Mouse (Mus musculus) bone marrow, adult 2 months (tissue): ENCODE data around the gene Cpt1a. TPM values are rescaled to one million over a fixed set of nuclear protein-coding genes. Genes with fewer than 3 reads are reported as not detected.

Experiments used
- H3K27ac ChIP-seq: fragments of 200-500 bp; 2 replicates; pipeline ENCODE4 v1.5.1; 2012; ENCODE audit warnings: low read depth, mild to moderate bottlenecking, control low read depth, inconsistent platforms, low read length; ENCODE audit not compliant: control insufficient read depth, poor library complexity, insufficient read depth
- H3K4me1 ChIP-seq: fragments of 200-500 bp; 2 replicates; pipeline ENCODE4 v1.6.1; 2011; ENCODE audit warnings: low read length; ENCODE audit not compliant: control insufficient read depth, insufficient read depth
- H3K4me3 ChIP-seq: fragments of 200-500 bp; replicated peaks from 2 replicates; pipeline ENCODE3; 2011; ENCODE audit warnings: mild to moderate bottlenecking, low read depth, low read length, control low read depth; ENCODE audit not compliant: control insufficient read depth
- CTCF ChIP-seq: fragments of 200-500 bp; IDR thresholded peaks from 2 replicates; pipeline ENCODE4 v1.5.1; 2011; ENCODE audit warnings: low read length, control low read depth; ENCODE audit not compliant: control insufficient read depth, insufficient read depth
- POLR2A ChIP-seq: fragments of 200-500 bp; IDR thresholded peaks from 2 replicates; pipeline ENCODE4 v1.6.1; 2011; ENCODE audit warnings: low read depth, mild to moderate bottlenecking, control low read depth, low read length, borderline replicate concordance; ENCODE audit not compliant: control insufficient read depth
- WGBS: fragments of 180-500 bp; shearing (Covaris S2); methylation state at CpG from one replicate; pipeline ENCODE4 v1.1.7; 2018; 5-methylcytosine and 5-hydroxymethylcytosine counted together
- polyA plus RNA-seq: library from polyadenylated mRNA; stranded (reverse); fragments of >200 nt; gene quantifications from 2 replicates; pipeline ENCODE4 v1.2.4, GENCODE M21; 2011; ENCODE audit warnings: low replicate concordance; ENCODE audit not compliant: missing spikeins, insufficient read depth, insufficient read length

Gene Cpt1a
- 11.5 and 27.9 TPM in 2 replicates for polyA plus RNA-seq

GRCm38 (mm10) chr19:3322261-3322969 lies at the start of gene Cpt1a:
Cpt1a (plus strand) TSS chr19:3322334.
- WGBS = 2% methylated on average over 26 of the region's 26 CpGs
- H3K4me1 ChIP-seq = peaks cover 4% of the 10 kb centered on the region
- peak within 1 kb of the TSS; percentile 77 for H3K27ac ChIP-seq
- peak; percentile 78 for TF ChIP-seq CTCF
- peak; percentile 47; the same call in 1 of the 2 replicates for TF ChIP-seq POLR2A
- peak within 1 kb of the TSS; percentile 91 for H3K4me3 ChIP-seq

GRCm38 (mm10) chr19:3273331-3273730 lies 48.8 kb upstream of the Cpt1a start:
- Histone ChIP-seq H3K4me3 (no peak overlapping the region), H3K27ac (no peak overlapping the region), H3K4me1 (no peaks in the 10 kb centered on the region)
- no peak for TF ChIP-seq POLR2A
- no peak for TF ChIP-seq CTCF
- 84% methylated on average over 9 of the region's 9 CpGs for WGBS

- no peak overlapping the region for H3K4me3 ChIP-seq
- H3K27ac ChIP-seq = no peak overlapping the region
- no peak for TF ChIP-seq POLR2A
- TF ChIP-seq CTCF = no peak
- WGBS = 89% methylated on average over 3 of the region's 3 CpGs
- H3K4me1 ChIP-seq = no peaks in the 10 kb centered on the region
These were observed 46.3 kb upstream of the Cpt1a start for GRCm38 (mm10) chr19:3275744-3276365.

GRCm38 (mm10) chr19:3281886-3282285 lies 40.2 kb upstream of the Cpt1a start:
- Histone ChIP-seq H3K4me3 (peak overlapping the region; percentile 5), H3K4me1 (no peaks in the 10 kb centered on the region; the same call in 1 of the 2 replicates), H3K27ac (no peak overlapping the region)
- no peak for TF ChIP-seq CTCF
- WGBS = 60% methylated on average over 4 of the region's 4 CpGs

GRCm38 (mm10) chr19:3282572-3283467 lies 39.3 kb upstream of the Cpt1a start, which contains the start of the genes Mrpl21 and Ighmbp2:
Mrpl21 (plus strand) TSS chr19:3282901.
Ighmbp2 (minus strand) TSS chr19:3283017.
- no peaks in the 10 kb centered on the region; the same call in 1 of the 2 replicates for H3K4me1 ChIP-seq
- under 1% methylated on average over 49 of the region's 49 CpGs for WGBS
- no peak for TF ChIP-seq CTCF
- peak; percentile 84 for TF ChIP-seq POLR2A
- peak within 1 kb of the TSS; percentile 91 for H3K4me3 ChIP-seq
- peak within 1 kb of the TSS; percentile 20; the same call in 1 of the 2 replicates for H3K27ac ChIP-seq

GRCm38 (mm10) chr19:3289006-3289405 lies 33.1 kb upstream of the Cpt1a start:
- no peaks in the 10 kb centered on the region for H3K4me1 ChIP-seq
- WGBS = 83% methylated on average over 1 of the region's 1 CpGs
- no peak overlapping the region for H3K27ac ChIP-seq
- no peak overlapping the region for H3K4me3 ChIP-seq
- TF ChIP-seq CTCF (no peak), POLR2A (no peak)

- no peaks in the 10 kb centered on the region for H3K4me1 ChIP-seq
- no peak overlapping the region for H3K4me3 ChIP-seq
- H3K27ac ChIP-seq = no peak overlapping the region
- 63% methylated on average over 2 of the region's 2 CpGs for WGBS
- peak; percentile 78 for TF ChIP-seq CTCF
- no peak for TF ChIP-seq POLR2A
These were observed 30.1 kb upstream of the Cpt1a start for GRCm38 (mm10) chr19:3292028-3292427.
